Mouse (Mus musculus) midbrain, embryonic 13.5 days (tissue): Measurements from ENCODE around the gene U2af2. TPM values are rescaled to one million over a fixed set of nuclear protein-coding genes. Genes with fewer than 3 reads are reported as not detected.

Experiments
- ATAC-seq: fragments of 200-750 bp; cut with Nextera tagmentation; 2 replicates; pipeline ENCODE4 v1.8.0; 2017; ENCODE audit warnings: mild to moderate bottlenecking, moderate TSS enrichment, moderate library complexity
- H3K27ac ChIP-seq: fragments of 300-500 bp; sonication (generic); 2 replicates; pipeline ENCODE4 v1.5.1; 2015; ENCODE audit warnings: inconsistent platforms, mild to moderate bottlenecking, moderate library complexity
- H3K27me3 ChIP-seq: fragments of 300-500 bp; sonication (generic); 2 replicates; pipeline ENCODE4 v1.6.1; 2015; ENCODE audit warnings: mild to moderate bottlenecking, inconsistent platforms
- H3K36me3 ChIP-seq: fragments of 300-500 bp; sonication (generic); 2 replicates; pipeline ENCODE4 v1.6.1; 2015; ENCODE audit warnings: mild to moderate bottlenecking, inconsistent platforms
- H3K4me1 ChIP-seq: fragments of 300-500 bp; sonication (generic); replicated peaks from 2 replicates; pipeline ENCODE4 v1.6.1; 2015; ENCODE audit warnings: inconsistent platforms
- H3K4me2 ChIP-seq: fragments of 300-500 bp; sonication (generic); replicated peaks from 2 replicates; pipeline ENCODE4 v1.6.1; 2015; ENCODE audit warnings: moderate library complexity, mild to moderate bottlenecking, inconsistent platforms
- H3K4me3 ChIP-seq: fragments of 300-500 bp; sonication (generic); replicated peaks from 2 replicates; pipeline ENCODE4 v1.5.1; 2015; ENCODE audit warnings: mild to moderate bottlenecking, inconsistent platforms
- H3K9ac ChIP-seq: fragments of 300-500 bp; sonication (generic); replicated peaks from 2 replicates; pipeline ENCODE4 v1.6.1; 2015; ENCODE audit warnings: mild to moderate bottlenecking, inconsistent platforms
- H3K9me3 ChIP-seq: fragments of 300-500 bp; sonication (generic); 2 replicates; pipeline ENCODE4 v1.6.1; 2016; ENCODE audit warnings: mild to moderate bottlenecking, inconsistent platforms
- WGBS: fragments of 180-500 bp; shearing (Covaris S2); methylation state at CpG from one replicate; pipeline ENCODE4 v1.1.7; 2015; 5-methylcytosine and 5-hydroxymethylcytosine counted together
- polyA plus RNA-seq: library from polyadenylated mRNA; unstranded; fragments of >200 nt; fragmentation: Nextera tagmentation; extraction: Ambion mirVana; gene quantifications from 2 replicates; pipeline ENCODE4 v1.2.1, GENCODE M21; 2015

Gene U2af2
- polyA plus RNA-seq, 1 experiment from 2014 or later = 128 TPM

DNA sequence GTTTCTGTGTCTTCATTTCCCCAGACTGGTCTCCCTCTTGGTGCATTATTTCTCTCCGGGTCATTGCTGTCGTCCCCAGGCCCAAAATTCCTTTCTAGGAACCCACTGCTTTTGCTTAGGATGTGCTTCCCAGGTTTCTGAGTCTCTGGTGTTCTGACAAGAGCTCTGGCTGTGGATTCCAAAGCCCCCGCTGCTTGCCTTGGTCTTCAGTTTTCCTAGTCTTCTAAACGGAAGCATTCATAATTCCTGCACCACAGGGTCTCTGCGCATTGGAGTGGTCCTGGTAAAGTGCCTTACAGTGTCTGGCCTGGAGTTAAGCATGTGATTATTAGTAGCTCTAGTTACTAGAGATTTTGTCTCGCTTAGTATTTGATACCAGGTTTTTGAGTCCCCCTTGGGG, 18.9 kb downstream of the U2af2 start:
- peak overlapping the region; percentile 96 for H3K9ac ChIP-seq
- no peaks in the 10 kb centered on the region for H3K27me3 ChIP-seq
- H3K9me3 ChIP-seq = no peaks in the 10 kb centered on the region
- whole genome bisulfite sequencing = 20% methylated on average over 6 of the region's 6 CpGs
- peak overlapping the region; percentile 98 for H3K4me3 ChIP-seq
- H3K36me3 ChIP-seq = peaks cover 53% of the 10 kb centered on the region
- ATAC-seq = no peak
- peaks cover 28% of the 10 kb centered on the region for H3K4me1 ChIP-seq
- peak overlapping the region; percentile 95 for H3K4me2 ChIP-seq
- peak overlapping the region; percentile 90; the same call in 1 of the 2 replicates for H3K27ac ChIP-seq

DNA sequence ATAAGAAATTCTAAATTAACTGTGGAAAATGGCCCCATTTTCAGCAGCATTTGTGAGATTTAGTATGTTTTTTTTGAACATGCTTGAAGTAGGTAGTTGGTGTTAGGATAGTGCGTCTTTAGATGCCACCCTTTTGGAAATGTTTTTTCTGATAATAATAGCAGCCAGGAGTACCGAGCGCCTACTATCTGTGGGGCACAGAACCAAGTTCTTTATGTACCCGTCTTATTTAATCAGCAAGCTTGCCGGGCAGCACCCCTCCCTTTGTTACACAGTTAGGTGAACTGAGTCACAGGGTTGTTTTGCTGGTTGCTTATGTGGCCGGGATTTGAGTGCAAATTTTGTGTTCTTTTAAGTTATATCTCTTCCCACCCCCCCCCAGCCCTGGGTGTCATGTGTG, 19.3 kb downstream of the U2af2 start:
- peak overlapping the region; percentile 96 for H3K9ac ChIP-seq
- peak overlapping the region; percentile 95 for H3K4me2 ChIP-seq
- H3K27me3 ChIP-seq = no peaks in the 10 kb centered on the region
- ATAC-seq = no peak
- WGBS = 75% methylated on average over 6 of the region's 6 CpGs
- no peak overlapping the region for H3K27ac ChIP-seq
- peak overlapping the region; percentile 98 for H3K4me3 ChIP-seq
- H3K36me3 ChIP-seq = peaks cover 54% of the 10 kb centered on the region
- peaks cover 28% of the 10 kb centered on the region for H3K4me1 ChIP-seq
- no peaks in the 10 kb centered on the region for H3K9me3 ChIP-seq

DNA sequence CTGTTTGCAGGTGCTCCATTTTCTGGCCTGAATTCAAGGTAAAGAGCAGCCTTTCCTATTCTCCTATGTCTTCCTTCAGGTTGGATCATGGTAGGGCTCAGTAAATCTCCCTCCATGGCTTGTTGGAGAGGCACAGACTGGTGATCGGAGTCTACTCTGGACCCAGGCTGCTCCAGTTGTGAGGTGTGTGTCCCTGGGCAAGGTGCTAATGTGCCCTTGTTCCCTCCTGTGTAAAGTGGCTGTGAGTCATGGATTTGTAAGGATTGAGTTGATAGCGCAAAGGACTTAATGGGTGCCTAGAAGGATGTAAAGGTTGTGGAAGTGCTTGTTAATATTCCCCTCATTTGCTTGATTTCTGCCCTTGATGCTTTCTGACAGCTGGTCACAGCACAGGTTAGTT, 20.0 kb downstream of the U2af2 start:
- 98% methylated on average over 2 of the region's 2 CpGs for WGBS
- H3K4me2 ChIP-seq = peak overlapping the region; percentile 95
- no peak overlapping the region for H3K27ac ChIP-seq
- no peaks in the 10 kb centered on the region for H3K27me3 ChIP-seq
- H3K9ac ChIP-seq = no peak overlapping the region
- ATAC-seq = no peak
- H3K36me3 ChIP-seq = peaks cover 51% of the 10 kb centered on the region
- H3K4me3 ChIP-seq = peak overlapping the region; percentile 0; the same call in 1 of the 2 replicates
- H3K9me3 ChIP-seq = no peaks in the 10 kb centered on the region
- H3K4me1 ChIP-seq = peaks cover 28% of the 10 kb centered on the region

DNA sequence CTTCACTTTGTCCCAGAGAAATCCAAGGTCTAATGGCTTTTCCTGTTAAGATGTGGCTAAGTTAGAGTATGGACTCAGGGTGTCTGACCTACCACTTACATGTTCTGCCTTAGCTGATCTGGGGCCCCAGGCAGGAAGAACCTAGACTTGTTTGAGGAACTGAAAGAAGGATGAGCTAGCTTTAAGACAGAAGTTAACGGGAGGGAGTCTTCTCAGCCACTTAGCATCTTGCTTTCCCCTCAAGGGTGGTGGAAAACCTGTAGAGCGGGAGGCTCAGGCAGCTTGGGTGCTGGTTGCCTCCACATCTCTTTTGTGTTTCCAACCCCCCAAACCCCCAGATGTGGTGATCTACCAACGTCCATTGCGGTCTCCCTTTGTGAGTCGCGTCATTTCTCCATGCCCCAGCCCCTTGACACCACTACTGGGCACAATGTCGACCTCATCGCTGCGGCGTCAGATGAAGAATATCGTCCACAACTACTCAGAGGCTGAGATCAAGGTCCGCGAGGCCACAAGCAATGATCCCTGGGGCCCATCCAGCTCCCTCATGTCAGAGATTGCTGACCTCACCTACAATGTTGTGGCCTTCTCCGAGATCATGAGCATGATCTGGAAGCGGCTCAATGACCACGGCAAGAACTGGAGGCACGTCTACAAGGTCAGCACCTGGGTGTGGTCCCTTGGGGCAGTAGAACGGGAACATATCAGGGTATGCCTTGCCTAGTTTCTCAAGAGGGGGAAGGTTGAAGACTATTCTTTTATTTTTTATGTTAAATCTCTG, 21.6 kb downstream of the U2af2 start:
- no peak overlapping the region for H3K9ac ChIP-seq
- peaks cover 28% of the 10 kb centered on the region for H3K4me1 ChIP-seq
- H3K9me3 ChIP-seq = no peaks in the 10 kb centered on the region
- no peak overlapping the region for H3K27ac ChIP-seq
- no peak for ATAC-seq
- WGBS = 94% methylated on average over 18 of the region's 18 CpGs
- no peaks in the 10 kb centered on the region for H3K27me3 ChIP-seq
- no peak overlapping the region for H3K4me2 ChIP-seq
- H3K4me3 ChIP-seq = no peak overlapping the region
- peaks cover 51% of the 10 kb centered on the region for H3K36me3 ChIP-seq

DNA sequence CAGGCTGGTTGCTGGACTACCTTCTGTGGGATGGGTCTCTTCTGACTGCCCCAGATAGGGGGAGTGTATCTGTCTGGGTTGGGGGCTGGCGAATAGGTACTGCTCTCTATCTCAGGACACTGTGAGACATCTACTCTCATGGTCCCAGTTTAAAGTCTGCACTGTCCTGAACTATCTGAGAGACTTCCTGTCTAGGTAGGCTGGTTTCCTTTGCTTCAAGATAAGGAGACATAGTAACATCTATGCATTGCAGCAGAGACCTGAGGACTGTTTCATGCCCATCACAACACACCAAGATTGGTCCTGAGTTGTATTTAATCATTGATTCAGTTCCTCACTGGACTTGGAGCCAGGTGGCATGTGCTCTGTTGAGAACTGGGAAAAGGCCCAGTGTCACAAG, 23.6 kb downstream of the U2af2 start:
- Histone ChIP-seq H3K36me3 (peaks cover 57% of the 10 kb centered on the region), H3K4me3 (no peak overlapping the region), H3K4me1 (peaks cover 25% of the 10 kb centered on the region), H3K4me2 (no peak overlapping the region), H3K27me3 (no peaks in the 10 kb centered on the region), H3K9me3 (no peaks in the 10 kb centered on the region), H3K9ac (no peak overlapping the region), H3K27ac (no peak overlapping the region)
- 95% methylated on average over 1 of the region's 1 CpGs for WGBS
- ATAC-seq = 0 out of 2 replicates have a peak, but pooled peaks have one; percentile 11

DNA sequence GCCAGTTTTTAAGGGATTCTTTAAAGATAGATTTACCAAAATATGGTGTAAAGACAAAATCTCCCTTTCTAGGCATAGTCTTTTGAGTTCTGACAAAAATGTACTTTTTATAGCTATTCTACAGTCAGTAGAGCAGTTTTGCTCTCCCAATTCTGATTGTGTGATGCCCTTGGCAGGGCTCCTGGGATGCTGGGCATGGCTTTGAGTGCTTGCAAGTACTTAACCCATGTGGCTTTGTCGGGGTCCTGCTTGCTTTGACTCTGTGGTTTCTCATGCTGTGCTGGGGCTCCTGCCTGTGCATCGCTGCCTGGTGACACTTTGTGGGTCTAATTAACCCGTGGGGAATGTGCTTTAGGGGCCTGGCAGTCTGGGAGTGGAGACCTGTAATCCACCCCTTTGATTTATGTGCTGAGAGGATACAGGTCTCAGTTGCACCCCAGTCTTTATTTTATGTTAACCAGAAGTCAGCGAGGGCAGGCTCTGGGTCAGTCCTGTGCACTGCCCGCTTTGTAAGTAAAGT, 25.0 kb downstream of the U2af2 start:
- H3K9me3 ChIP-seq = no peaks in the 10 kb centered on the region
- H3K27me3 ChIP-seq = no peaks in the 10 kb centered on the region
- H3K4me2 ChIP-seq = no peak overlapping the region
- no peak overlapping the region for H3K27ac ChIP-seq
- peaks cover 69% of the 10 kb centered on the region for H3K36me3 ChIP-seq
- peaks cover 10% of the 10 kb centered on the region for H3K4me1 ChIP-seq
- H3K9ac ChIP-seq = no peak overlapping the region
- no peak overlapping the region for H3K4me3 ChIP-seq
- ATAC-seq = no peak
- 81% methylated on average over 5 of the region's 5 CpGs for WGBS

GRCm38 (mm10) chr7:5087886-5088285, 25.9 kb downstream of the U2af2 start:
- Histone ChIP-seq H3K4me3 (no peak overlapping the region), H3K27ac (no peak overlapping the region), H3K9me3 (no peaks in the 10 kb centered on the region), H3K36me3 (peaks cover 73% of the 10 kb centered on the region), H3K9ac (no peak overlapping the region), H3K4me2 (no peak overlapping the region), H3K4me1 (0 out of 2 replicates have a peak, but pooled peaks cover 3% of the 10 kb centered on the region), H3K27me3 (no peaks in the 10 kb centered on the region)
- 93% methylated on average over 4 of the region's 4 CpGs for WGBS
- ATAC-seq = no peak

DNA sequence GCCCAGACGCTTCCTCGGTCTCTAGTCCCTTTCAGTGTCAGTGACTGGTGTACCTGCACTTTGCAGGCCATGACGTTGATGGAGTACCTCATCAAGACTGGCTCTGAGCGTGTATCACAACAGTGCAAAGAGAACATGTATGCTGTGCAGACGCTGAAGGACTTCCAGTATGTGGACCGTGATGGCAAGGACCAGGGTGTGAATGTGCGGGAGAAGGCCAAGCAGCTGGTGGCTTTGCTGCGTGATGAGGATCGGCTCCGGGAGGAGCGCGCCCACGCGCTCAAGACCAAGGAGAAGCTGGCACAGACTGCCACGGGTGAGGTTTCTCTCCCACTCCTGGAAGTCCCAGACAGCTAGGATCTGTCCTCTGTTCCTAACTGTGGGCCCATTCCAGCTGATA, 27.9 kb downstream of the U2af2 start:
- no peak overlapping the region for H3K4me2 ChIP-seq
- 0 out of 2 replicates have a peak, but pooled peaks cover 3% of the 10 kb centered on the region for H3K4me1 ChIP-seq
- no peak for ATAC-seq
- no peaks in the 10 kb centered on the region for H3K27me3 ChIP-seq
- no peak overlapping the region for H3K4me3 ChIP-seq
- H3K27ac ChIP-seq = no peak overlapping the region
- H3K9ac ChIP-seq = no peak overlapping the region
- peaks cover 79% of the 10 kb centered on the region for H3K36me3 ChIP-seq
- no peaks in the 10 kb centered on the region for H3K9me3 ChIP-seq
- WGBS = 97% methylated on average over 15 of the region's 15 CpGs

DNA sequence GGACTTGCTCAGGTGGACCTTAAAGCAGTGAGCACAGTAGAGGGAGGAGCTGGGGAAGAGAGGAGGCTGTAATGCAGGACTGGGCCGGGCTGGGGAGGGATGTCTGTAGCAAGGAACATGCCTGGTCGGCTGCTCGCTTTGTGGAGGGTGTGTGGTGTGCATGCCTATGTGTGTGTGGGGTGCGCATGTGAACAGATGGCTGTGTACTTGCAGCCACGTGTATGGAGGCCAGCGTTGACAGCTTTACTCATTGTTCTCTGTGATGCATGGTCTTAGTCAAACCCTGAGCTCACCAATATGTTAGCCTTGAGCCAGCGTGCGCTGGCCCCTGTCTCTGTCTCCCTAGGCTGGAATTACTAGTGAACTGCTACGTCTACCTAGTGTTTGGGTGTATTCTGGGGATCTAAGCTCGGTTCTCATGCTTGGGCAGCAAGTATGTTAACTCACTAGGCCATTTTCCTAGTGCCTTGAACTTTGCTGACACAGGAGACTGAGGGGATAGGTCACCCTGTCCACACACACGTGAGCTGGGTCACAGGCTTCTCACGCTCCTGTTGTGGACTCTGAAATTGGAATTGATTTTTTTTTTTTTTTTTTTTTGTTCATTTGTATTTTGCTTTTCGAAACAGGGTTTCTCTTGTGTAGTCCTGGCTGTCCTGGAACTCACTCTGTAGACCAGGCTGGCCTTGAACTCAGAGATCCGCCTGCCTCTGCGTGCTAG, 29.2 kb downstream of the U2af2 start:
- no peaks in the 10 kb centered on the region for H3K4me1 ChIP-seq
- no peak overlapping the region for H3K27ac ChIP-seq
- H3K36me3 ChIP-seq = peaks cover 84% of the 10 kb centered on the region
- no peak overlapping the region for H3K9ac ChIP-seq
- ATAC-seq = no peak
- H3K9me3 ChIP-seq = no peaks in the 10 kb centered on the region
- WGBS = 91% methylated on average over 15 of the region's 15 CpGs
- H3K4me2 ChIP-seq = no peak overlapping the region
- H3K27me3 ChIP-seq = no peaks in the 10 kb centered on the region
- no peak overlapping the region for H3K4me3 ChIP-seq

- H3K27ac ChIP-seq = no peak overlapping the region
- H3K4me2 ChIP-seq = no peak overlapping the region
- no peak for ATAC-seq
- 94% methylated on average over 6 of the region's 6 CpGs for WGBS
- peaks cover 88% of the 10 kb centered on the region for H3K36me3 ChIP-seq
- H3K9me3 ChIP-seq = no peaks in the 10 kb centered on the region
- no peak overlapping the region for H3K9ac ChIP-seq
- H3K4me1 ChIP-seq = no peaks in the 10 kb centered on the region
- H3K4me3 ChIP-seq = no peak overlapping the region
- H3K27me3 ChIP-seq = no peaks in the 10 kb centered on the region
Measured at GRCm38 (mm10) chr7:5092381-5092780, 30.4 kb downstream of the U2af2 start.

DNA sequence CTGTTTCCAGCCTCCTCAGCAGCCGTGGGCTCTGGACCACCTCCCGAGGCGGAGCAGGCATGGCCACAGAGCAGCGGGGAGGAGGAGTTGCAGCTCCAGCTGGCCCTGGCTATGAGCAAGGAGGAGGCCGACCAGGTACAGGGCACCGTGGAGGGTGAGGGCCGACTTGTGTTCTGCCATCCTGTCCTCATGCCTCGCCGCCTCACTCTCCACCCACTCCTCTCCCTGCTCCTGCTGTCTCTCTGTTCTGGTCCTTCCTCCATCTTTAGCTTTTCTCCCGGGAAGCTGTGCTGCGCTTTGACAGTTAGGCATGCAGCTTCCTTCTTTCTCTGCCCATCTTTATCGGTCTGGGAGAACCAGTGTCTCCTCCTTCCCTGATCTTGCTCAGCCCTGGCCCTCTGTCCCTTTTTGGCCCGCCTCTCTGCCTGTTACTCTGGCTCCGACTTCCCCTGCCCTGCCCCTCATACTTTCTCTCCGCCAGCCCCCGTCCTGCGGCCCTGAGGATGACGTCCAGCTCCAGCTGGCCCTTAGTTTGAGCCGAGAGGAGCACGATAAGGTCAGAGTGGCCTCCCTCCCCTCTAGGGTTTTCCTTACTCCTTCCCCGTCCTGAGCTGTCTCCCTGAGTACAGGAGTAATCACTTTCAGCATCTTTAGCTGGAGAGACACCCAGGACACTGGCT, 31.0 kb downstream of the U2af2 start:
- Histone ChIP-seq H3K27ac (no peak overlapping the region), H3K27me3 (no peaks in the 10 kb centered on the region), H3K4me2 (no peak overlapping the region), H3K4me3 (no peak overlapping the region), H3K9me3 (no peaks in the 10 kb centered on the region), H3K36me3 (peaks cover 89% of the 10 kb centered on the region), H3K4me1 (no peaks in the 10 kb centered on the region), H3K9ac (no peak overlapping the region)
- ATAC-seq = no peak
- 87% methylated on average over 21 of the region's 21 CpGs for WGBS

GRCm38 (mm10) chr7:5098769-5099168, 36.8 kb downstream of the U2af2 start:
- H3K9me3 ChIP-seq = no peaks in the 10 kb centered on the region
- 92% methylated on average over 5 of the region's 5 CpGs for WGBS
- H3K4me2 ChIP-seq = no peak overlapping the region
- no peaks in the 10 kb centered on the region for H3K4me1 ChIP-seq
- H3K36me3 ChIP-seq = peaks cover 60% of the 10 kb centered on the region
- no peak overlapping the region for H3K9ac ChIP-seq
- no peak overlapping the region for H3K27ac ChIP-seq
- no peak overlapping the region for H3K4me3 ChIP-seq
- H3K27me3 ChIP-seq = no peaks in the 10 kb centered on the region
- no peak for ATAC-seq
